Mouse (Mus musculus): ENCODE measurements around the gene Klf5.

Gene Klf5

DNA sequence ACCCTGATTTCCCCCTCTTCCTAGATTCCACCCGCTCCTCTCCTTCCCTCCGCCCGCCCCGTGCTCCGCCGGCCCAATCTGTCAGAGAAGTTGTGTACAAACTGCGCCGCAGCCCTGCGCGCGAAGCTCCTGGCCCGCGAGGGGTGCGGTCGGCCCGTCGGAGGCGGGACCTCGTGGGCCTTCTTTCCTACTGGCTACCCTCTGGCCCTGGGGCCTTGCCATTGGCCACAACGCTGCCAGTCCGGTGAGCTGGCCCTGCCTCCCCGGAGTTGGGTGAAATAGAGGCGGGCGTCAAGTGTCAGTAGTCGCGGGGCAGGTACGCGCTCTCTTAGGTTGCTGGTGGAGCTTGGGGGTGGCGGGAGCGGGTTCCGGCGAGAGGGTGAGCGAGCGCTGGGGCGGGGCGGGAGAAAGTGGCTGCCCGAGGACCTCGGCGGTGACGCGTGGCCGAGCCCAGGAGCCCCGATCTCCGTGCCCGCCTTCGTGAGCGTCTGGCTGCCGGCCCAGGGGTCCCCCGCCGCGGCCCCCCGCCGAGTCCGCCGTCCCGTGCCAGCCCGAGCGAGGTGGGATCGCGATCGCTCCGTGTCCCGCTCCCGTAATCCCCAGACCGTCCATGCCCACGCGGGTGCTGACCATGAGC lies at the start of gene Klf5:
Klf5 (plus strand) TSS at position 307 of the 637 bp plus-strand sequence.
- DNase-seq (ENCODE audit: low read depth, low spot score): peak; percentile 92

GRCm38 (mm10) chr14:99262026-99262425 lies 36.5 kb upstream of the Klf5 start:
- no peak for DNase-seq (ENCODE audit: low read depth, low spot score)

GRCm38 (mm10) chr14:99263816-99264215 lies 34.7 kb upstream of the Klf5 start:
- DNase-seq (ENCODE audit: low read depth, low spot score): no peak

DNA sequence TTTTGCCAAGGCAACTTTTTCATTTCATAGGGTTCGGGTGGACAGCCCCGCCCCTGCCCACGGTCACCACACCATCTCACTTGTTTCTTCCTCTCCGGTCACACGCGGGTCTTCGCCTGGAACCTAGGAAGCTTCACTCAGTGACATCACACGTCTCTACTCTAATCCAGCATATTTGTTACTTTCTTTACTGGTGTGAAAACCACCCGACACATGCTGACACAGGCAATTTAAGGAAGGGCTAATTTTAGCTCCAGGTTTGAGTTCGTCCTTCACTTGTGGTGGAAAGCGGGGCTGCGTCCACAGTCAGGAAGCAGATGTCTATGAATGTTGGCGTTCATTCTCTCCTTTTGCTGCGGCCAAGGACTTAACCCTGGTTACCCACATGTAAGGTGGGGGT lies 32.7 kb upstream of the Klf5 start:
- DNase-seq (ENCODE audit: low read depth, low spot score): no peak

DNA sequence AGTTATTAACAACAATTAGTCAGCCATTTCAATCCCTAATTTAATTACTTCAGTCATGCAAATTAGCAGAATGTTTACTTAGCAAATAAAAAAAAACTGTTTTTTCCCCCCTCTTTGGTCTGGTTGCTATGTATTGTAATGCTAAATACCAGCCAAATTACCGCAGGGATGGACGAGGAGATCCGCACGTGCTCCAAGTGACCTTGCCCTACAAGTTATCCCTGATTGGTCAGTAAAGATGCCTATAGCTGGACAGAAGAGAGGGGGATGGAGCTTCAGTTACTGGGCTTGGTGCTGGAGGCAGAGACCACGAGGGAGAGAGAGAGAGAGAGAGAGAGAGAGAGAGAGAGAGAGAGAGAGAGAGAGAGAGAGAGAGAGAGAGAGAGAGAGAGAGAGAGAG lies 31.7 kb upstream of the Klf5 start:
- no peak for DNase-seq (ENCODE audit: low read depth, low spot score)

- DNase-seq (ENCODE audit: low read depth, low spot score): no peak
Measured at GRCm38 (mm10) chr14:99274056-99274455, 24.4 kb upstream of the Klf5 start.

DNA sequence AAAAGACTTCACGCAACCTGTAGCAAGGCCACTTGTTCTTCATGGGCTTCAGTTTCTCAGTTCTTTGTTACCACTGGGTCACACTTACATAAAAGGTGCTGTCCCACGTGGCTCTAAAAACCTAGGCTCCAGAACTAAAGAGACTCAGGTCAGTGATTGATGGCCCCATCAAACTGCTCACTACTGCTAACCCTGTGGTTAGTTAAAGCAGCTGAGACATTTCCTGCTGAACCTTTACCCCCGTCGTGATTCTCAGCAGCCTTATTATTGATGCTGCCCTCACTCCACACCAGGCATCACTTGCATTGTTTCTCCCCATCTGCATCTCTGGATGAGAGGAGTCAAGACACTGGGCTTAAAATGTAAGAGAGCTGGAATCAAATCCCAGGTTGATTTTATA lies 22.7 kb upstream of the Klf5 start:
- DNase-seq (ENCODE audit: low read depth, low spot score): no peak

GRCm38 (mm10) chr14:99278312-99278711 lies 20.2 kb upstream of the Klf5 start:
- no peak for DNase-seq (ENCODE audit: low read depth, low spot score)

DNA sequence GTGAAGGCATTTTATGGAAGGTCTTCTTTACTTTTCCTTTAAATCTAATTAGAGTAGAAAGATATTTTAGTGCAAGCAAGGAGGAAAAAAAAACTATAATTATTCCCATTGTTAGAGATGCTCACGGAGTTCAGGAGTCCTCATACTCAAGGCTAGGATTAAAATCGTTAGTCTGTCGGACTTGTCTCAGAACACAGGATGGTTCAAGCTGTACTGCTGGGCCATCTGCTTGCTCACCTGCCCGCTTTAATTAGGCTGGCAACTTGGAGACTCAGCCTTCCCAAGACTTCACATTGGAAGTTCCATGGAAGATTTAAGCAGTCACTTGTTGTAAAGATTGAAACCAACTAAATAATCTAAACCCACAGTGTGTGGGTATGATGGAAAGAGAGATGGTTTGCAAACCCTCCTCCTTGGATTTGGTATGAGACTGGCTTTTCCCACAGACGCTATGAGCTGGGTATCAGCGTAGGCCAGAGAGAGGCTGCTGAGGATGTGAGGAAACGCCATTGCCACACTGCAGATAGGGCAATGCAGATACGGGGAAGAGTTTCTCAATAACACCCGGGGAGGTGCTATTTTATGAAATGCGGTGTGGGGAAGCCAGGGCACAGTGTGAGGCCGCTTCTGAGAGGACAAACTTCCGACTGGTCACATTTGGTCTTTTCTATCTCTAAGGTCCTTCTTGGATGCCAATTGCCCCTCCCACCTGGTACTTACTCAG lies 19.6 kb upstream of the Klf5 start:
- no peak for DNase-seq (ENCODE audit: low read depth, low spot score)

DNA sequence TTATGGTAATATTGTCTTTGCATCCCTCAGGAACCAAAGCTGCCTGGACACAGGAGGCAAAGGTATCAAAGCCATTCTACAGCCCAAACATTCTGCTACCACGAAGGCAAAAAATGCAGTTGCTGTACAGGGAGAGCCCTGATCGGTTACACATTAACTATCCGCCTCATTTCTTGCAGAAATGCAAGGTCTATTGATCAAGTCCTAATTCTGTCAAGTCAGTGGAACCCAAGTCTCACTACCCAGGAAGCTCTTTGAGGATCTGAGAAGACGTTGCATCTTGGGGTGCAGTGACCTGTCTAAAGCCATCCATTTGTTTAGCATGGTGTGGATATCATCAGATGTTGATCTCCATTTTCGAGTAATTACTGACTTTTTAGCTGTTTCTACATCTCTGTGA lies 18.1 kb upstream of the Klf5 start:
- no peak for DNase-seq (ENCODE audit: low read depth, low spot score)

GRCm38 (mm10) chr14:99280825-99281433 lies 17.6 kb upstream of the Klf5 start:
- DNase-seq (ENCODE audit: low read depth, low spot score): no peak

DNA sequence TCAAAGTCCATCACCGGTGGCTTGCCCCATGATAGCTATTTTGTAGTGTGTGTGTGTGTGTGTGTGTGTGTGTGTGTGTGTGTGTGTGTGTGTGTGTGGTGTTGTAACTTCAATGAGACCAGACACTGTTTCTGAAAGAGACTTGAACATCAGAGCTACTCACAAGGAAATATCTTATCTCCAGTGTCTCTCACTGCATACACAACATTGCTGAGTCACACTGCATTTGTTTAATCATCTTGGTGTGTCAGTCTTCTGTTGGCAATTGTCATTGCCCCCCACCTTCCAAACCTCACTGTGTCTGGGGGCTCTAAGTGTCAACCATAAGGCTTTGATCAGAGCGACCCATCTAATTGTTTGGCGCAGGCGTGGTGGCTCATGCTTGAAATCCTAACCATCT lies 13.0 kb upstream of the Klf5 start:
- no peak for DNase-seq (ENCODE audit: low read depth, low spot score)

DNA sequence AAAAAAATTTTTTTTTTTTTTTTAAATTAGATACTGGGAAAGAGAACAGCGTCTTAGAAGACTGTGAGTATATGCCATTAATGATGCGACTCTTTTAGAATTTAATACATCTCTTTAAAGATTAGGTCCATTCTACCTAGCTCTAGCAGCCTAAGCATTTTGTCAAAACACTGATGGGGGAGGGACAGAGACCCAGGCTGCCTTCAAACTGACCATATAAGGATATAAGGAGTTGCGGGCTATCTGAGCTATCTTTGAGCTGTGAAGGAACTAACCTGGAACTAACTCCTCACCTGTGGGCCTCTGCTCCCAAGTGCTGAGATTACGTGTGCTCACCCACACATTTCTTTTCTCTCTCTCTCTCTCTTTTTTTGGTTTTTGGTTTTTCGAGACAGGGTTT lies 6.3 kb upstream of the Klf5 start:
- no peak for DNase-seq (ENCODE audit: low read depth, low spot score)

GRCm38 (mm10) chr14:99294424-99294823 lies 4.1 kb upstream of the Klf5 start:
- DNase-seq (ENCODE audit: low read depth, low spot score): no peak

DNA sequence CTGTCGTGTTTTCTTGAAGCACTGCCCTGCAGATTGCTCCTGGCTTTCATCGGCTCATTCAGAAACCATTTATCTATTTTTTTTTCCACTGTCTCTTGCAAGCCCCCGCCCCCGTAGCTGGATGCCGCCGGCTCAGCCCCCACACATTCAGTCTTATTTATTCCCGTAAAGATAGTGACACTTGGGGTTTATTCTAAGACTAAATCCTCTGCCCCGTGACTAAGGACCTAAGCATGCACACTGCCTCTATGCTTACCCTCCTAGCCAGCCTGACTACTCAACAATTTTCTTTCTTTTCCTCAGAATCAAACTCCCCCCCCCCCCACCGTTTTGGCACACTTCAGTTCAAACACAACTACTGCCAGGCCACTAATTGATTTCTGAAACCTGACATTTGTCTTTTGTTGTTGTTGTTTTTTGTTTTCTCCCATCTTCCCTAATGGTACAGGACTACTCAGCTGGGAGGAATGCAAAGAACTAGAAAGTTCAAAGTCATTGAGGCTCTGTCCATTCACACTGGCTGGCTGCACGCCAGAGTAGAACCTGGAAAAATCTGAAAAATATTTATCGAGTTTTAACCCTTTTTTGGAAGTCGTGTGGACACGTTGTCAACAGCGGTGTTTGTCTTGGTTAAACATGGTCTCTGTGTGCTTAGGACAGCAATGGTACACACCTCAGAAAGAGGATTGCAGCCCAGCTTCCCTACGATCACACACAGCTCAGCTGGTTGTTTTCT lies 2.7 kb upstream of the Klf5 start:
- DNase-seq (ENCODE audit: low read depth, low spot score): no peak

DNA sequence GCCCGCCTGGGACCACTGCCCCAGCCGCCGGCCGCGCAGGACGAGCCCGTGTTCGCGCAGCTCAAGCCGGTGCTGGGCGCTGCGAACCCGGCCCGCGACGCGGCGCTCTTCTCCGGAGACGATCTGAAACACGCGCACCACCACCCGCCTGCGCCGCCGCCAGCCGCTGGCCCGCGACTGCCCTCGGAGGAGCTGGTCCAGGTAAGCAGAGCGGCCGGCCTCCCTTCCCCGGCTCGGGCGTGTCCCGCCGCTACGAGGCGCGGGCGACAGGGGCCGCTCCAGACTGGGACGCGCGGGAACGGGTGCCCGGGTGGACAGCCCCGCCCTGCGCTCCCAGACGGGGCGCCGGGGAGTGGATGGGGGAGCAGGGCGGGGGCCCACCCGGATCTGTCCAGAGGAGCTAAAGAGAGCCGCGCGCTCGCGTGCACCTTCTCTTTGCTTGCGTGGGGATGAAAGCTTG lies 561 bp downstream of the Klf5 start:
- peak; percentile 61 for DNase-seq (ENCODE audit: low read depth, low spot score)

DNA sequence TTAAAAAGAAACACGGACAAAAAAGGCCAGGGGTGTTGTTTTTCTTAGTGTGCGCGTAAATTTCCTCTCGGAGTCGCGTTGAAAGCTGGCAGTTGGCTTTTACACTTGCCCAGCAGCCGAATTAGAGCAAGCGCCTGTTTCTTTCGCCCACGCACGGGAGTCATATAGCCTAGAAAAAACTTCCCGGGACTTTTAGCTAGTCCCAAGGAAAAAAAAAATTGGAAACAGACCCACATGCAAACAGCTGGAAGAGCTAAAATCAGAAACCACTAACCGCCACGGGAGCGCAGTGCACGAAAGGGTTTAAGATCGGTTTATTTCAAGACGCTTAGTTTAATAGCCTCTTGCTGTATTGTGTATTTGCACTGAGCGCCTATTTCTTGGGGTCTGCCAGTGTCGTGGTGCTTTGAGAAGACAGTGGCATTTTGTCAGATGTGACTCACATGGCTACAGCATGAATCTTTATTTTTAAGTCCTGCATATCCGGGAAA lies 1.3 kb downstream of the Klf5 start:
- no peak for DNase-seq (ENCODE audit: low read depth, low spot score)

DNA sequence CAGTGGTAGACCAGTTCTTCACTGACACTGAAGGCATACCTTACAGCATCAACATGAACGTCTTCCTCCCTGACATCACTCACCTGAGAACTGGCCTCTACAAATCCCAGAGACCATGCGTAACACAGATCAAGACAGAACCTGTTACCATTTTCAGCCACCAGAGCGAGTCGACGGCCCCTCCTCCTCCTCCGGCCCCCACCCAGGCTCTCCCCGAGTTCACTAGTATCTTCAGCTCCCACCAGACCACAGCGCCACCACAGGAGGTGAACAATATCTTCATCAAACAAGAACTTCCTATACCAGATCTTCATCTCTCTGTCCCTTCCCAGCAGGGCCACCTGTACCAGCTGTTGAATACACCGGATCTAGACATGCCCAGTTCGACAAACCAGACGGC lies 3.0 kb downstream of the Klf5 start:
- DNase-seq (ENCODE audit: low read depth, low spot score): no peak

GRCm38 (mm10) chr14:99304387-99304786 lies 5.9 kb downstream of the Klf5 start:
- DNase-seq (ENCODE audit: low read depth, low spot score): no peak

DNA sequence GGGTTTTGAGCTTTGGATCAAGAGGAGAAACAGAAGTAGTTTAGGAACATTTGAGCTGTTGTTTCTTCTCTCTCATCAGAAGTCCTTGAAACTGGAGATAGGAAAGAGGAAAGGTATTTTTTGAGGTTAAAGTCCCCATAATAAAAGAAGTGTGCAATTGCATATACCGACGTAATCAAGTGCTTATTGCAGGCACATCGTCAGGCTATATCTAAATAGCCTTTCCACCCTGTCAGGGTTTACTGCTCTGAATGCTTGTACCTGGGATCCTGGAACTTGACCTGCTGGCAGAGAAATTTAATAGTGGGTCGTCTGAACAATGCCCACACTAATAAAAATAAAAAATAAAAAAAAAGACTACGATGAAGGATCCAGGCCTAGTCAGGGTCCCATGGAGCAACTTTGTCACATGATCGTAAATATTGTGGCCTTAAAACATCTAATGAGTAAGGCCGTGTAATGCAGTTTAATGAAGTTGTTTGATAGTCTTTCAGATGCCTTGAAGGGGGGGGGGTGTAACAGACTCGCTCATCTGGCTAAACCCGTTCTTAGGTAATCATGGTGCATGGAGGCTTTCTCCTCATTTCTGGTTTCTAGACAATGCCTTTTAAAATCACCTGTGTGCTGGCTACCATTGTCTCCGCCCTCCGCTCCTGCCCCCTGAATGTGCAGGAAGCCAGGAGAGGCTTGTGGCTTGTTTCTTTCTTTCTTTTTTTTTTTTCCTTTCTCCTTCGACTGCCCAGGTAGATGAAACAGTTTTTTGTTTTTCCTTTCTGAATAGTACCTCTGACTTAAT lies 6.7 kb downstream of the Klf5 start:
- DNase-seq (ENCODE audit: low read depth, low spot score): no peak

DNA sequence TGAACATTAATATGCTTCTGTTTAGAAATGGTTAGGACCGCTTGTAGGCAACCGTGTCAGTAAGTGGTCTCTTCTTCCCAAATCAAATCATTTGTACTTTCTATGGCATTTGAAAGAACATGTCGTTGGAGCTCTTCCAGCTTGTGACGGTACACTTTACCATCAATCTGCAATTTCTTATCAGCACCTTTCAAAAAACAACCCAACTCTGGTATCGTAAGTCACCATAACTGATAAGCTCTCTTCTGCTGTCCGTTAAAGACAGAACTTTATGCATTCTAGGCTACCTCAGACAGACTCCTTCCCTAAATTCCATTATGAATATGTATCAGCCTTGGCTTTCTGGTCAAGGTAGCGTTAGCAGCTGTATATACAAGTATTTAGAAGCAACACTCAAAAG lies 7.9 kb downstream of the Klf5 start:
- no peak for DNase-seq (ENCODE audit: low read depth, low spot score)
